Mouse (Mus musculus): ENCODE measurements around the gene Adh6b. TPM values are rescaled to one million over a fixed set of nuclear protein-coding genes. Genes with fewer than 3 reads are reported as not detected.

Adh6b gene
- polyA plus RNA-seq, 1 experiment = not detected

DNA sequence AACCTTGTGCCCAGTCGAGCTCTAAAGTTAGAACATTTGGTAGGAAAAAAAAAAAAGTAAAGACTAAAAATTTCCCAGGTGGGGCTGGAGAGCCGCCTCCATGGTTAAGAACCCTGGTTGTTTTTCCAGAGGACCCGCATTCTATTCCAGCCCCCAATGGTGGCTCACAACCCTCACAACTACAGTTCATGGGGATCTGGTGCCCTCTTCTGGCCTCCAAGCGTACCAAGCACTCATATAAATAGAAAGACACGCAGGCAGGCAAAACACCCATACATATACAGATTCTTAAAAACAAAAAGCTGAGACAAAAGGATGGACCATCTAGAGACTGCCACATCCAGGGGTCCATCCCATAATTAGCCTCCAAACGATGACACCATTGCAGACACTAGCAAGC, 30.6 kb upstream of the Adh6b start:
- no peak overlapping the region for H3K4me3 ChIP-seq (replicated peaks)
- H3K9me3 ChIP-seq = 0 out of 2 replicates have a peak, but pooled peaks cover 2% of the 10 kb centered on the region
- no peaks in the 10 kb centered on the region for H3K36me3 ChIP-seq (replicated peaks; ENCODE audit: low read length)
- H3K4me1 ChIP-seq = no peaks in the 10 kb centered on the region
- TF ChIP-seq GATA1 (IDR thresholded peaks at IDR 0.05; ENCODE audit: borderline replicate concordance, low read length) (no peak), FLI1 (IDR thresholded peaks at IDR 0.05; ENCODE audit: low read length) (no peak)
- H3K27me3 ChIP-seq (replicated peaks) = no peaks in the 10 kb centered on the region

GRCm38 (mm10) chr3:138312965-138313364, 28.6 kb upstream of the Adh6b start, which contains the start of gene Adh6a:
Gene Adh6a (plus strand): TSS chr3:138313286.
- no peak within 1 kb of the TSS for H3K4me3 ChIP-seq (replicated peaks)
- TF ChIP-seq FLI1 (IDR thresholded peaks at IDR 0.05; ENCODE audit: low read length) (no peak), GATA1 (IDR thresholded peaks at IDR 0.05; ENCODE audit: borderline replicate concordance, low read length) (no peak)
- no peaks in the 10 kb centered on the region for H3K27me3 ChIP-seq (replicated peaks)
- no peaks in the 10 kb centered on the region for H3K4me1 ChIP-seq
- 0 out of 2 replicates have a peak, but pooled peaks cover 2% of the 10 kb centered on the region for H3K9me3 ChIP-seq
- H3K36me3 ChIP-seq (replicated peaks; ENCODE audit: low read length) = no peaks in the 10 kb centered on the region

- H3K27me3 ChIP-seq (replicated peaks) = no peaks in the 10 kb centered on the region
- TF ChIP-seq GATA1 (IDR thresholded peaks at IDR 0.05; ENCODE audit: borderline replicate concordance, low read length) (no peak), FLI1 (IDR thresholded peaks at IDR 0.05; ENCODE audit: low read length) (no peak)
- no peak overlapping the region for H3K4me3 ChIP-seq (replicated peaks)
- H3K9me3 ChIP-seq = no peaks in the 10 kb centered on the region
- H3K4me1 ChIP-seq = no peaks in the 10 kb centered on the region
- H3K36me3 ChIP-seq (replicated peaks; ENCODE audit: low read length) = no peaks in the 10 kb centered on the region
Measured at GRCm38 (mm10) chr3:138316908-138317472, 24.6 kb upstream of the Adh6b start.

GRCm38 (mm10) chr3:138325001-138325400, 16.6 kb upstream of the Adh6b start:
- no peaks in the 10 kb centered on the region for H3K36me3 ChIP-seq (replicated peaks; ENCODE audit: low read length)
- H3K4me3 ChIP-seq (replicated peaks) = no peak overlapping the region
- no peaks in the 10 kb centered on the region for H3K27me3 ChIP-seq (replicated peaks)
- H3K9me3 ChIP-seq = no peaks in the 10 kb centered on the region
- no peak for TF ChIP-seq FLI1 (IDR thresholded peaks at IDR 0.05; ENCODE audit: low read length)
- no peak for TF ChIP-seq GATA1 (IDR thresholded peaks at IDR 0.05; ENCODE audit: borderline replicate concordance, low read length)
- H3K4me1 ChIP-seq = no peaks in the 10 kb centered on the region

DNA sequence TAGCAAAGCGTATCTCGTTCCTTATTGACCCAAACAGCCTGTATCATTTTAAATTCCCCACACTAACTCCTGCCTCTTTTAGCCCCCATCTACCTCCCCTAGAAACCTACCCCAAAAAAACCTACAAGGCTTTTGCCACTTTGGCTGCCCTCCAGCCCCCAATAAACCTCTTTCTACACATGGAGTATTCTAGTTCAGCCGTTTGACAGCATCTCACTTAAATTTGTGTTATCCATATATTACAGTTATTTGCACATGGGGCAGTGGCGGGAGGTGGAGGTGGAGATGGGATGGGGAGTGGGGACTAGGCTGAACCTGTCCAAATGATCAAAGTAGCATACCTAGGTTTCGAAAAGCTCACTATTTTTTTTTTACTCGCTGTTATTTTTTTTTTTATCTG, 16.1 kb upstream of the Adh6b start:
- Histone ChIP-seq H3K9me3 (no peaks in the 10 kb centered on the region), H3K27me3 (replicated peaks) (no peaks in the 10 kb centered on the region), H3K4me1 (no peaks in the 10 kb centered on the region), H3K36me3 (replicated peaks; ENCODE audit: low read length) (no peaks in the 10 kb centered on the region), H3K4me3 (replicated peaks) (no peak overlapping the region)
- no peak for TF ChIP-seq FLI1 (IDR thresholded peaks at IDR 0.05; ENCODE audit: low read length)
- no peak for TF ChIP-seq GATA1 (IDR thresholded peaks at IDR 0.05; ENCODE audit: borderline replicate concordance, low read length)

DNA sequence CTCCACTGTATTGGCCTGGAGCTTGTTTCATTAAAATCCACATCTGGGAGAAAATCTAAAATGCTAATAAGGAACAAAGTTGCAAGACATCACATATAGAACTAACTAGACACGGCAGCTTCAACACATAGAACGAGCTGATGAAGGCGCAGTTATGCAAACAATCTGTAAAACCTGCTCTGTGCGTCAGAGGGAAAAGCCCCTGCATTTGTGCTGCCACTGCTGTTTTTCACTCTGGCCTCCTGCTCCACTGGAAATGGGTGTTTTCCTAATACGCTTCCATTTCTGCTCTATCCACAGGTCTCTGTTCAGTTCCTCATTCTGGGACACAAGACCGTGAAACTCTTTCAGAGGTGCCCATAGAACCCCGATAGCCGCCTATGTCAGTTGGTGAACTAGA, 7.7 kb upstream of the Adh6b start:
- Histone ChIP-seq H3K4me1 (peaks cover 6% of the 10 kb centered on the region), H3K4me3 (replicated peaks) (no peak overlapping the region), H3K9me3 (no peaks in the 10 kb centered on the region), H3K27me3 (replicated peaks) (peaks cover 3% of the 10 kb centered on the region), H3K36me3 (replicated peaks; ENCODE audit: low read length) (no peaks in the 10 kb centered on the region)
- TF ChIP-seq FLI1 (IDR thresholded peaks at IDR 0.05; ENCODE audit: low read length) (no peak), GATA1 (IDR thresholded peaks at IDR 0.05; ENCODE audit: borderline replicate concordance, low read length) (no peak)

- peaks cover 6% of the 10 kb centered on the region for H3K4me1 ChIP-seq
- H3K9me3 ChIP-seq = no peaks in the 10 kb centered on the region
- TF ChIP-seq FLI1 (IDR thresholded peaks at IDR 0.05; ENCODE audit: low read length) (no peak), GATA1 (IDR thresholded peaks at IDR 0.05; ENCODE audit: borderline replicate concordance, low read length) (no peak)
- H3K4me3 ChIP-seq (replicated peaks) = no peak overlapping the region
- no peaks in the 10 kb centered on the region for H3K36me3 ChIP-seq (replicated peaks; ENCODE audit: low read length)
- H3K27me3 ChIP-seq (replicated peaks) = peaks cover 3% of the 10 kb centered on the region
Measured at GRCm38 (mm10) chr3:138334320-138334719, 7.3 kb upstream of the Adh6b start.

DNA sequence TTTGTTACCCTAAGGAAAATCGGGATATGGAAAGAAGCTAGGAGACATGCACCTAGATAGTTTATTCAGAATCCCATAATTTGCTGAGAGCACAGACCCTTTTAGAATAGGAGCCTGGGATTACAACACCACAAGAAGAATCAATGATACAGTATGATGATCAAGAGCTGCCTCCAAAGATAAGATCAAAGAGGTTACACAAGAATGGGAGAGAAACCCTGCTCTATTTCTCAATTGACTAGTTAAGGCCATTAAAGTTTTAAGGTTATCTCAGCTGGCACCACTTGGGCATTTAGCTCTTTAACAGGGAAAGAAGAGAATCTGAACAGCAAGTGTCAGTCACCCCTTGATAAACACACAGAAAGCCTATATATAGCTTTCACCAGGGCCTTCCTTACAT, 6.0 kb upstream of the Adh6b start:
- Histone ChIP-seq H3K4me1 (peaks cover 6% of the 10 kb centered on the region), H3K36me3 (replicated peaks; ENCODE audit: low read length) (no peaks in the 10 kb centered on the region), H3K9me3 (no peaks in the 10 kb centered on the region), H3K4me3 (replicated peaks) (no peak overlapping the region), H3K27me3 (replicated peaks) (peaks cover 3% of the 10 kb centered on the region)
- no peak for TF ChIP-seq FLI1 (IDR thresholded peaks at IDR 0.05; ENCODE audit: low read length)
- TF ChIP-seq GATA1 (IDR thresholded peaks at IDR 0.05; ENCODE audit: borderline replicate concordance, low read length) = no peak

DNA sequence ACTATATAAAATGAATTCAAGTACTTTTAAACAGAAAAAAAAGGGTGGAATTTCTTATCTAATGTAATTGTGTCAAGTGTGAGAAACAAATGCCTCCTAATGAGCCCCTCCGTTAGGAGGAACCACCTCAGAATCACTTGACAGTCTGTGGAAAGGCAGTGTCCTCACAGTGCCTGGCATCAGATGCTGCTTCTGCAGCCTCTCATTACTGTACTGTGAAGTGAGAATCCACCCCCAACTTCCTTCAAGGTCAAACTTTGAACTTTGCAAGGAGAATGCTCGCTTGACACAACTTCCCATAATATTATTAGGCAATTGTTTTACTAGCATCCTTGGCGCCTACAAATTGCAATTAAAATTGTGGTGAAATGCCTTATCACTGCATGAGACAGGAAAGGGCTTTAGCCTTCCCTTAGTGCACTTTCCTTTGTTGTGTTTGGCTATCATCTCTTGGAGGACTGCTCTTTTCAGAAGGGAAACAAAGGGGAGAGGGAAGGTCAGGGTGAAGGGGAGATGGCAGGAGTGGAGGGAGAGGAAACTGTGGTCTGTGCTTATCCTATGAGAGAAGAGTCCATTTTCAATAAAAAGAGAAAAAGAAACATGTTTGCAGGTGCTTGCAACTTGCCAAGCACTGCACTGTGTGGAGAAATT, 5.3 kb upstream of the Adh6b start:
- TF ChIP-seq GATA1 (IDR thresholded peaks at IDR 0.05; ENCODE audit: borderline replicate concordance, low read length) (no peak), FLI1 (IDR thresholded peaks at IDR 0.05; ENCODE audit: low read length) (no peak)
- H3K4me1 ChIP-seq = peaks cover 6% of the 10 kb centered on the region
- peaks cover 5% of the 10 kb centered on the region for H3K27me3 ChIP-seq (replicated peaks)
- H3K9me3 ChIP-seq = no peaks in the 10 kb centered on the region
- H3K4me3 ChIP-seq (replicated peaks) = no peak overlapping the region
- H3K36me3 ChIP-seq (replicated peaks; ENCODE audit: low read length) = no peaks in the 10 kb centered on the region

DNA sequence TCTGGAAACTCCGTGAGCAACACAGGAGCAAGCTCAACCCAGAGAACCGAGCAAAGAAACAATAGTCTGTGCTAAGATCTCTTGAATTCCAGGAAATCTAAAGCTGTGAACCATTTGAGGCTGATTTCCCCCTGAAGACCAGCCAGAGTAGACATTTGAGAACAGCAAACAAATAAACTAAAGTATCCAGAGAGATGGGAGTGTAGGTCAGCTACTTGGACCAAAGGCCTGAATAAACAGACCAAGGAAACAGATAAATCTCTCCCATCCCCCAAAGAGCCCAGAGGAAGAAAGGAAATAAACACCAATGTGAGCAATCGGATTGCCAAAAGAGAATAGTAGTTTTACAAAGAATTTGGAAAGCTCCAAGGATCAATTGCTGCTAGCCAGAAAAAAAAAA, 5.5 kb downstream of the Adh6b start:
- Histone ChIP-seq H3K27me3 (replicated peaks) (no peaks in the 10 kb centered on the region), H3K4me3 (replicated peaks) (no peak overlapping the region), H3K4me1 (no peaks in the 10 kb centered on the region), H3K36me3 (replicated peaks; ENCODE audit: low read length) (no peaks in the 10 kb centered on the region), H3K9me3 (no peaks in the 10 kb centered on the region)
- no peak for TF ChIP-seq FLI1 (IDR thresholded peaks at IDR 0.05; ENCODE audit: low read length)
- TF ChIP-seq GATA1 (IDR thresholded peaks at IDR 0.05; ENCODE audit: borderline replicate concordance, low read length) = no peak
